Mouse (Mus musculus) liver, embryonic 14.5 days (tissue): ENCODE data around the gene Olfr325. TPM values are rescaled to one million over a fixed set of nuclear protein-coding genes. Genes with fewer than 3 reads are reported as not detected.

Source experiments
- ATAC-seq: fragments of 200-750 bp; cut with Nextera tagmentation; 2 replicates; pipeline ENCODE4 v1.8.0; 2017; ENCODE audit warnings: moderate number of reproducible peaks, mild to moderate bottlenecking, moderate library complexity; ENCODE audit not compliant: insufficient read depth
- DNase-seq, 3 experiments: peaks; one replicate each; pipeline ENCODE4 v3.0.0-alpha.2; 2012 to 2013; ENCODE audit warnings: low read depth in 3 of 3, low spot score in 3 of 3
- H3K27ac ChIP-seq: fragments of 300-500 bp; sonication (generic); 2 replicates; pipeline ENCODE4 v1.5.1; 2014; ENCODE audit warnings: moderate library complexity, mild to moderate bottlenecking, control low read depth, inconsistent platforms
- H3K27me3 ChIP-seq: fragments of 300-500 bp; sonication (generic); 2 replicates; pipeline ENCODE4 v1.6.1; 2014; ENCODE audit warnings: mild to moderate bottlenecking, low read length, moderate library complexity; ENCODE audit not compliant: control insufficient read depth, insufficient read depth
- H3K36me3 ChIP-seq: fragments of 300-500 bp; sonication (generic); replicated peaks from 2 replicates; pipeline ENCODE4 v1.6.1; 2014; ENCODE audit warnings: low read depth; ENCODE audit not compliant: control insufficient read depth, insufficient read depth
- H3K4me1 ChIP-seq, 2 experiments: fragments of 200-500 bp in 1 of 2; fragments of 300-500 bp in 1 of 2; sonication (generic) in 1 of 2; replicated peaks; 2 replicates each; pipeline ENCODE4 v1.6.1; 2012 to 2014; ENCODE audit warnings: antibody characterized with exemption in 1 of 2, inconsistent platforms in 1 of 2, low read length in 1 of 2; ENCODE audit not compliant: control insufficient read depth in 2 of 2, insufficient read depth in 2 of 2
- H3K4me2 ChIP-seq: fragments of 300-500 bp; sonication (generic); 2 replicates; pipeline ENCODE4 v1.6.1; 2014; ENCODE audit warnings: low read depth, mild to moderate bottlenecking, control low read depth, moderate library complexity
- H3K4me3 ChIP-seq, 2 experiments: fragments of 200-500 bp in 1 of 2; fragments of 300-500 bp in 1 of 2; sonication (generic) in 1 of 2; 2 replicates each; pipeline ENCODE4 v1.5.1; 2012 to 2014; ENCODE audit warnings: low read depth in 2 of 2, low read length in 2 of 2, mild to moderate bottlenecking in 2 of 2, control low read depth in 1 of 2, inconsistent platforms in 1 of 2, moderate library complexity in 1 of 2; ENCODE audit not compliant: insufficient read depth in 1 of 2
- H3K9ac ChIP-seq: fragments of 300-500 bp; sonication (generic); replicated peaks from 2 replicates; pipeline ENCODE4 v1.6.1; 2014; ENCODE audit warnings: mild to moderate bottlenecking, control low read depth, moderate library complexity
- H3K9me3 ChIP-seq: fragments of 300-500 bp; sonication (generic); 2 replicates; pipeline ENCODE4 v1.6.1; 2016; ENCODE audit warnings: low read length, mixed read lengths; ENCODE audit not compliant: control insufficient read depth
- CTCF ChIP-seq: IDR thresholded peaks from 2 replicates; pipeline ENCODE4 v1.5.1; 2016; ENCODE audit warnings: antibody characterized with exemption, low read depth, control low read depth
- EP300 ChIP-seq: IDR thresholded peaks from 2 replicates; pipeline ENCODE4 v1.6.1; 2016; ENCODE audit warnings: antibody characterized with exemption, low read depth
- WGBS: fragments of 180-500 bp; shearing (Covaris S2); extraction: QIAGEN DNeasy Blood & Tissue Kit; methylation state at CpG from one replicate; pipeline ENCODE4 v1.1.7; 2014; ENCODE audit not compliant: insufficient replicate concordance; 5-methylcytosine and 5-hydroxymethylcytosine counted together
- polyA plus RNA-seq, 2 experiments: library from polyadenylated mRNA; depleted of rRNA in 1 of 2; stranded (reverse) in 1 of 2; unstranded in 1 of 2; fragments of >200 nt; fragmentation: Nextera tagmentation in 1 of 2; extraction: Ambion mirVana in 1 of 2; gene quantifications; 2 replicates each; pipeline versions ENCODE4 v1.2.1 to v1.2.3; 2012 to 2014

The Olfr325 gene
- polyA plus RNA-seq, 2 experiments: not detected

DNA sequence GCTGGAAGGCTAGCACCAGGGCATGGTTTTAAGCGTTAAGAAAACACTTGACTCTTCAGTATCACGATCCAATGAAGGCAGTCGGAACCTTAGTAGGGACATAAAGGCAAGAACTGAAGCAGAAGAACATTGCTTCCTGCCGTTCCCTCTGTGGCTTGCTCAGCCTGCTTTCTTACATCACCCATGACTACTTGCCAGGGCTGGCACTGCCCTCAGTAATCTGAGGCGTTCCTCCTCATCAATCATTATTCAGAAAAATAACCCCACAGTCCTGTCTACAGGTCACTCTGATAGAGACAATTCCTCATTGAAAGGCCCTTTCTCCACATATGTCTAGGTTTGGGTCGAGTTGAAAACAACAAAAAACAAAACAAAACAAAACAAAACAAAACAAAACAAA, 29.5 kb downstream of the Olfr325 start:
- Histone ChIP-seq H3K36me3 (no peaks in the 10 kb centered on the region), H3K9me3 (no peaks in the 10 kb centered on the region), H3K27me3 (no peaks in the 10 kb centered on the region), H3K27ac (no peak overlapping the region), H3K4me2 (no peak overlapping the region), H3K9ac (no peak overlapping the region), H3K4me3 (no peak overlapping the region), H3K4me1 (peaks cover 3 to 8% of the 10 kb centered on the region in 2 experiments; a peak in 1 of 4 replicates)
- no peak for TF ChIP-seq EP300
- TF ChIP-seq CTCF: no peak
- WGBS: 63% methylated on average over 6 of the region's 6 CpGs
- DNase-seq (no peak), ATAC-seq (no peak)

DNA sequence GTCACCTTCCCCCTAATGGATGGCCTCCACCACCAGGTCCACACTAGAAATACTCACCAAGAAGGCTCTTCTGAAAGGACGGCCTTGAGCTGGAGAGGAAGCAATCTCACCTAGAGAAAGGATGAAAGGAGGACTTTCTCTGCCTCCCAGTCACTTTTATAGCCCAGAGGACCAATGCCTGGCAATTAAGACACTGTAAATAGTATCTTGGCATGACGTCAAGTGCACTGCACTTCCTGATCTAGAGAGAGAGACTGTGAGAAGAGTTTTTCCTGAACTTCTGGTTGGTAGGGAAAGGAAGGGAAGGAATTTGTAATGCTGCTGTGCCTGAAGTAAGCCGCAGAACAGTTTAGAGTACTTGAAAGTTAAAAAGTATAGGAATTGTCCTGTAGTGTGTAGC, 35.8 kb downstream of the Olfr325 start:
- H3K36me3 ChIP-seq: no peaks in the 10 kb centered on the region
- TF ChIP-seq CTCF: no peak
- TF ChIP-seq EP300: no peak
- H3K9me3 ChIP-seq: no peaks in the 10 kb centered on the region
- no peak for DNase-seq
- H3K27me3 ChIP-seq: no peaks in the 10 kb centered on the region
- 40% methylated on average over 3 of the region's 3 CpGs for WGBS
- H3K27ac ChIP-seq: no peak overlapping the region
- ATAC-seq: no peak
- no peaks in the 10 kb centered on the region for H3K4me1 ChIP-seq
- H3K9ac ChIP-seq: no peak overlapping the region
- no peak overlapping the region for H3K4me2 ChIP-seq
- H3K4me3 ChIP-seq: no peak overlapping the region

DNA sequence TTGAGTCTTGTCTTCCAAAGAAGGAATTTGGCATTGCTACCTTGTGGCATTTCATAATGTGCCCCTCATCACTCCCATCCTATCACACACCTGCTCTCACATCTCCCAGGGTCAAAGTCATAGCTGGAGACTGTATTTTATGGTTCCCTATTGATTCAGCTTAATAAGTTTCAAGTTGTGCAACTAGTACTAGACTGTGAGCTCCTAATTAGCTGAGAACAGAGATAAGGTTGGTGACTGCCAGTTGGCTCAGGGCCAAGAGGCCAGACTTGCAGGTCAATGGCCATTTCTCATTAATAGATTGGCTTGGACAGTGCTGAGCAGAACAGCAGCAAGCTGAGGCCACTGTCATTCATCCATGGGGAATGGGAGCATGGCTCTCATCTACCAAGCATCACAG, 37.0 kb downstream of the Olfr325 start:
- Histone ChIP-seq H3K9me3 (no peaks in the 10 kb centered on the region), H3K27ac (no peak overlapping the region), H3K4me2 (no peak overlapping the region), H3K4me1 (no peaks in the 10 kb centered on the region), H3K36me3 (no peaks in the 10 kb centered on the region), H3K9ac (no peak overlapping the region), H3K4me3 (no peak overlapping the region), H3K27me3 (no peaks in the 10 kb centered on the region)
- ATAC-seq: no peak
- TF ChIP-seq EP300 (no peak), CTCF (no peak)
- no peak for DNase-seq

DNA sequence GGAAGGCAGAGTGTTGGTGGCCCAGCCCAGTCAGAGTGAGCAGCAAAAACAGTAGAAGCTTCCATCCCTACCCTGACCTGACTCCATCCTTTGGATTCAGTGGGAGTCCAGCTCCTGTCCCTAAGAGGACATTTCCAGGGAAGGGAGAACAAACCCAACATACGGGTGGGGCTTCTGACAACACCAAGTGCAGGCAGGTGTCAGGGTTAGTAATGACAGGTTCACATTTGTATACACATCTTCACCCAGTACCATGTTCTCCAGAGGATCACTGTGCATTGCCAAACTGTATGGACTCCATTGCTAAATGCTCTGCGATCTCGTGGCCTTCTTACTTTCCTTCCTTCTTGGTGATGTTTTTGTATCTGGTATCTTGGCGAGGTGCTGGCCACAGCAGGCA, 38.4 kb downstream of the Olfr325 start, which contains the start of gene 2210407C18Rik:
Gene 2210407C18Rik, minus strand, starts transcription at position 101 of the 400 bp plus-strand sequence.
- WGBS: 76% methylated on average over 4 of the region's 4 CpGs

DNA sequence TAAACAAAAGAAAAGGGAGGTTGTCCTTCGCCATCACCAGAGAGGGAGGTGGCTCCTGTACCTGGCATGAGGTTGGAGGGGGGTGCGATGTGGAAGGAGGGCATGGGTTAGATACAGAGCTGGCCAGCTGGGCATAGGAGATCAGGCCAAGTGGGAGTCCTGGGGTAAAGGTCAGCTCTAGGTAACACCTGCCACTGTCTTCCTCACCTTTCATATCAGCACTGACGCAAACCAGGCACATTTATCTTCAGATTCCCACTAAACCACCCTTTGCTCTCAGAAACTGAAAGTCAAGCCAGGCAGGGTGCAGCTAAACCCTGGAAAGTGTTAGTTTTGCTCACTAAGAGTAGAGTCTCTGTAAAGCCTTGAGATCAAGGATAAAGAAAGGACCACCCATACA, 40.8 kb downstream of the Olfr325 start:
- TF ChIP-seq EP300: no peak
- TF ChIP-seq CTCF: no peak
- no peaks in the 10 kb centered on the region for H3K27me3 ChIP-seq
- DNase-seq (no peak), ATAC-seq (no peak)
- H3K4me1 ChIP-seq: no peaks in the 10 kb centered on the region
- no peak overlapping the region for H3K27ac ChIP-seq
- no peak overlapping the region for H3K4me2 ChIP-seq
- no peak overlapping the region for H3K4me3 ChIP-seq
- no peaks in the 10 kb centered on the region for H3K9me3 ChIP-seq
- 46% methylated on average over 3 of the region's 3 CpGs for WGBS
- H3K36me3 ChIP-seq: no peaks in the 10 kb centered on the region
- H3K9ac ChIP-seq: no peak overlapping the region

More for the DNA sequence above, 38.4 kb downstream of the Olfr325 start, which contains the start of gene 2210407C18Rik:
- Histone ChIP-seq H3K4me3 (no peak within 1 kb of the TSS), H3K27me3 (no peaks in the 10 kb centered on the region), H3K27ac (no peak within 1 kb of the TSS), H3K9me3 (no peaks in the 10 kb centered on the region), H3K4me1 (no peaks in the 10 kb centered on the region), H3K9ac (no peak within 1 kb of the TSS), H3K4me2 (no peak within 1 kb of the TSS), H3K36me3 (no peaks in the 10 kb centered on the region)
- no peak for ATAC-seq
- DNase-seq: no peak
- TF ChIP-seq CTCF: no peak
- TF ChIP-seq EP300: no peak

DNA sequence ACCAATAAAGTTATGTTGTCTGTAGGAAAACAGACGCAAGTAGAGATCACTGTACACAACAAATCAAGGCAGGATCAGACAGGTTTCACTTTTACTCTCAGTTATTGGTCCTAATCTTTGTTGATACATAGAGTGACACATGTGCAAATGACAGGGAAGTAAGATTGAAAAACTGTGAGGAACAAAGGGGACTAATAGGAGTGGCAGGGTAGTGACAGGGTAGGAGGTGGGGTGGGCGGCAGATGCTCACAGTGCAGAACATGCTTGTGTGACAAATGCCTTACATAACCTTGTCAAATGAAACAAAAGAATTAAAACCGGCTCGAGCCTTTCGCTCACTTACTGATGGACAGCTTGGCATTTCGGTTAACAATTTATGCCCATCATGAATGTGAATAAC, 41.3 kb downstream of the Olfr325 start:
- no peaks in the 10 kb centered on the region for H3K27me3 ChIP-seq
- no peaks in the 10 kb centered on the region for H3K4me1 ChIP-seq
- DNase-seq (no peak), ATAC-seq (no peak)
- WGBS: 68% methylated on average over 6 of the region's 6 CpGs
- H3K9me3 ChIP-seq: no peaks in the 10 kb centered on the region
- no peak overlapping the region for H3K4me3 ChIP-seq
- no peak overlapping the region for H3K9ac ChIP-seq
- no peak for TF ChIP-seq EP300
- no peak for TF ChIP-seq CTCF
- no peak overlapping the region for H3K27ac ChIP-seq
- H3K4me2 ChIP-seq: no peak overlapping the region
- no peaks in the 10 kb centered on the region for H3K36me3 ChIP-seq
